Mouse (Mus musculus) gastrocnemius, postnatal 10 days (tissue): ENCODE results near the gene Cask. TPM values are rescaled to one million over a fixed set of nuclear protein-coding genes. Genes with fewer than 3 reads are reported as not detected.

ENCODE experiments used
- DNase-seq: peaks from one replicate; pipeline ENCODE4 v3.0.0; 2021; ENCODE audit warnings: mixed read lengths
- total RNA-seq, 2 experiments: library from RNA; stranded (reverse); gene quantifications; 2 replicates each; pipeline ENCODE4 v1.2.3; 2021

The Cask gene
- total RNA-seq, 2 experiments from 2014 or later = 26.3 to 37.7 TPM

GRCm38 (mm10) chrX:13720296-13720829 lies 130.8 kb downstream of the Cask start:
- DNase-seq = no peak

- DNase-seq = no peak
Measured at GRCm38 (mm10) chrX:13718283-13718682, 132.9 kb downstream of the Cask start.

GRCm38 (mm10) chrX:13716796-13717569 lies 134.2 kb downstream of the Cask start:
- no peak for DNase-seq

- DNase-seq = peak; percentile 26
Measured at GRCm38 (mm10) chrX:13710174-13710573, 141.0 kb downstream of the Cask start.

GRCm38 (mm10) chrX:13705051-13705450 lies 146.1 kb downstream of the Cask start:
- peak; percentile 8 for DNase-seq

- DNase-seq = no peak
Measured at GRCm38 (mm10) chrX:13700681-13701080, 150.5 kb downstream of the Cask start.

GRCm38 (mm10) chrX:13691865-13692264 lies 159.3 kb downstream of the Cask start:
- no peak for DNase-seq

GRCm38 (mm10) chrX:13688356-13688755 lies 162.8 kb downstream of the Cask start:
- DNase-seq = no peak

GRCm38 (mm10) chrX:13686589-13686988 lies 164.6 kb downstream of the Cask start:
- DNase-seq = no peak

- DNase-seq = no peak
Measured at GRCm38 (mm10) chrX:13681748-13682147, 169.4 kb downstream of the Cask start.

GRCm38 (mm10) chrX:13673001-13673400 lies 178.2 kb downstream of the Cask start:
- DNase-seq = no peak

- no peak for DNase-seq
Measured at GRCm38 (mm10) chrX:13670342-13670741, 180.8 kb downstream of the Cask start.

- DNase-seq = no peak
Measured at GRCm38 (mm10) chrX:13668867-13669266, 182.3 kb downstream of the Cask start.

GRCm38 (mm10) chrX:13661063-13661462 lies 190.1 kb downstream of the Cask start, which contains the start of gene Gpr82:
TSS of gene Gpr82 (plus strand) at chrX:13661363.
- no peak for DNase-seq

GRCm38 (mm10) chrX:13659201-13659890 lies 191.8 kb downstream of the Cask start:
- no peak for DNase-seq

- DNase-seq = no peak
Measured at GRCm38 (mm10) chrX:13658616-13659140, 192.5 kb downstream of the Cask start.

- DNase-seq = peak; percentile 48
Measured at GRCm38 (mm10) chrX:13656721-13657120, 194.4 kb downstream of the Cask start.

- no peak for DNase-seq
Measured at GRCm38 (mm10) chrX:13655906-13656305, 195.3 kb downstream of the Cask start.

GRCm38 (mm10) chrX:13655005-13655421 lies 196.2 kb downstream of the Cask start:
- DNase-seq = no peak

GRCm38 (mm10) chrX:13652291-13652690 lies 198.9 kb downstream of the Cask start:
- no peak for DNase-seq

- no peak for DNase-seq
Measured at GRCm38 (mm10) chrX:13651889-13652288, 199.3 kb downstream of the Cask start.

GRCm38 (mm10) chrX:13638894-13639293 lies 212.3 kb downstream of the Cask start:
- no peak for DNase-seq

- no peak for DNase-seq
Measured at GRCm38 (mm10) chrX:13636398-13636797, 214.8 kb downstream of the Cask start.
